Mouse (Mus musculus) A20 (cell line): ENCODE measurements at regions not wholly inside any gene's neighbourhood (a gene's known extent, or its start where the extent isn't known, plus 50 kb on each side); places are given as distances from the start of the nearest gene placed in this dataset.

ENCODE experiments used
- DNase-seq: peaks from one replicate; pipeline ENCODE4 v3.0.0-alpha.2; 2011; ENCODE audit warnings: low read depth, low spot score

GRCm38 (mm10) chr11:63481676-63482310 is 353.0 kb downstream of the Pmp22 start:
- DNase-seq: no peak

GRCm38 (mm10) chr11:63482593-63482992 is 353.8 kb downstream of the Pmp22 start:
- no peak for DNase-seq

DNA sequence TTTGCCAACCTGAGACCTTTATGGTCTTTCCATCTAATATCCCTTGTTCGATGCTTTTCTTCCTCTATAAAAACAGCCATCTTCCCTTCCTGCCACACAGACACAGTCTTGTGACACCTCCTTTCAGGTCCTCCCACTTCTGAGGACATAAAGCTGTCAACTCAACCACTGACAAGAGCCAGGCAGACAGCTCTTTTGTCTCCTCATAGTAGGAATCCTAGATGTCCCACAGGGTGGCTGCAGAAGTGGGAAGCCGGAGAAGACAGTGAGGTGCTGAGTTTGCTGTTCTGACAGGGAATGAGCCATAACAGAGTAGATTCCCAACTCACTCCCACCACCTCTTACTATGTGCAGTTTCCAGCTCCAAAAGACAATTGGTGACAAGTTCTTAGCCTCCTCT is 358.4 kb downstream of the Pmp22 start:
- no peak for DNase-seq

- no peak for DNase-seq
These were observed 373.4 kb downstream of the Pmp22 start for GRCm38 (mm10) chr11:63502181-63502580.

- no peak for DNase-seq
These were observed 378.6 kb downstream of the Pmp22 start for GRCm38 (mm10) chr11:63507387-63507786.

GRCm38 (mm10) chr11:63508727-63509126 is 379.9 kb downstream of the Pmp22 start:
- DNase-seq: no peak

DNA sequence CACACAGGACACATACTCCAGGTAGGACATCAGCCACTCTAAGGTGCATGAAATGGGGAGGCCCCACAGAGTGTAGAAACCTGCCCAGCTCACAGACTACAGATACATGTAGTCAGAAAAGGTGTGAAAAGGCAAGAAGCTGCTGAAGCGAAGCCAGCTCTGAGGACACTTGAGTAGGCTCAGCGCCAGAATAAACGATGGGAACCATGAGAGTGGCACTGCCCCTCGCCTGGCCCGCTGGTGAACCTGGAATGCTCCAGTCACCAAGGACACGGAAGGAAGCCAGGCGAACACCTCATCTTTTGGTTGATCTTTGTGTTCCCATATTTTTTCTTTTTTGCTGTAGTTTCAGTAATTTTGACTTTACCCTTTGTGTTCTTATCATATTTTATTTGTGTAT is 381.8 kb downstream of the Pmp22 start:
- no peak for DNase-seq

DNA sequence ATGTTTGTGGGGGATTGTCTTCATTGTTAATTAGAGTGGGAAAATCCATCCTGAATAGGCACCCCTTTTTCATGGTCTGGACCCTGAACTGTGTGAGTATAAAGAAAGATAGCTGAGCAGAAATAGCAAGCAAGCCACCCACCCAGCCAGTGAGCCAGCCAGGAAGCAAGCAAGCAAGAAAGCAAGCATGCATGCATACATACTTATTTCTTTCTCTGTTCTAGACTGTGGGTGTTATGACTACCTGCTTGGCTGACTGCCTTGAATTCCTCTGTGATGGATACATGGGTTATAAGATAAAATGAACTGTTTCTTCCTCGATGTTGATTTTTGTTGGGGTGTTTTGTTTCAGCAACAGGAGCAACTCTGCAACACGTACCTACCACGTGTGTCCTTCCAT is 385.8 kb downstream of the Pmp22 start:
- no peak for DNase-seq

- DNase-seq: no peak
These were observed 390.1 kb downstream of the Pmp22 start for GRCm38 (mm10) chr11:63518847-63519246.

- no peak for DNase-seq
These were observed 395.5 kb downstream of the Pmp22 start for GRCm38 (mm10) chr11:63524254-63524653.

DNA sequence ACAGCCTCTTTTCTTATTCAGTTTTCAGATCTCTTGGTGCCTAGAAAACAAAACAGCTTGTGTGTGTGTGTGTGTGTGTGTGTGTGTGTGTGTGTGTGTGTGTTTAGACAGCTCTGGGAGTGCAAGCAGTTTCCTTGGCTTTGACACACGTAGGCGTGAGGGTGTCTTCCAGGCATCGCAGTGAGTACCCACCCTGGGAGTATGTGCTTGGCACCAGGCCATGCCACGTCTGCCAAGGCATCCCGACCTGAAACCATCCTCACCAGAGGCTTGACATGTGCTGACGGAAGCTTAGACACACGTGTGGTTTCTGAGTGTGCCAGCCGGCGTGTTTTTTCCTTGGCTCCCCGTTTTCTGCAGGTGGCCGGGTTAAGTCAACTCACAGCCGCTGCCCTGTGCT is 396.6 kb downstream of the Pmp22 start:
- DNase-seq: no peak

DNA sequence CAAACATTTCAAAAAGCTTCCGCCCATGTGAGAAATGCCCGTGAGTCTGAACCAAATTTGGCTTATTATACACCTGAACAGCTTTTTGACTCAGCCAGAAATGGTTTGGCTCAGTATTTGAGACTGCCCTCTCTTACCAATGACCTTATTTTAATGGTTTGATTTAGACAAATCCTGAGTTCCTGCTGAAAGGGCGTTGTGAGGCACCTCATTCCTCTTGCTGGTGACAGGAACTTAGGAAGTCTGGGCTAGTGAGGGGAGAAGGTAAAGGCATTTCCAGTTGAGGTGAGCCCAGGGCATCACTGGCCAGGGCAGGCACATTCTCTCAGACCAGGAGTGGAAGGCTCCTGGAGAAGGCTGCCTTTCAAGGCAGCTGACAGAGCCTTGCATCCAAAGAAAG is 396.1 kb downstream of the Hs3st3b1 start:
- no peak for DNase-seq

GRCm38 (mm10) chr11:63532752-63533151 is 389.3 kb downstream of the Hs3st3b1 start:
- no peak for DNase-seq

- no peak for DNase-seq
These were observed 388.4 kb downstream of the Hs3st3b1 start for GRCm38 (mm10) chr11:63533555-63534200.

GRCm38 (mm10) chr11:63537693-63538092 is 384.4 kb downstream of the Hs3st3b1 start:
- DNase-seq: no peak

- DNase-seq: no peak
These were observed 378.0 kb downstream of the Hs3st3b1 start for GRCm38 (mm10) chr11:63543971-63544696.

DNA sequence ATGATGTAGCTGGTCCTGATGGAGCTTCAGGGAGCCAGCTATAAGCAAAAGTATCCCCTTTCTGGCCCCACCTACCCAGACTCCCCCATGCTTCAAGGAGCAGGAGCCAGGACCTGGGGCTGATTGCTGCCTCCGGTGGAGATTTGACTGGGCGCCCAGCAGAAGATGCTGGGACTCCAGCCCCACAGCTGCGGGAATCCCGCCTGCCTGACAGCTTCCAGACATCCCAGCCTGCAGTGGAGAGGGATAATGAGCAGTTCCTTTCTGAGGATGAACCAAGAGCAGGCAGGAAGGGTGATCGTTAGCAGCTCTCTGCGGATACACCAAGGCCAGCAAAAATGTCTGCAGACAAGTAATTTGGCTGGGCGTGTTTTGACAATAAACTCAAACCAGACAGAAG is 376.6 kb downstream of the Hs3st3b1 start:
- DNase-seq: no peak

GRCm38 (mm10) chr11:63560466-63560865 is 361.6 kb downstream of the Hs3st3b1 start:
- DNase-seq: no peak

DNA sequence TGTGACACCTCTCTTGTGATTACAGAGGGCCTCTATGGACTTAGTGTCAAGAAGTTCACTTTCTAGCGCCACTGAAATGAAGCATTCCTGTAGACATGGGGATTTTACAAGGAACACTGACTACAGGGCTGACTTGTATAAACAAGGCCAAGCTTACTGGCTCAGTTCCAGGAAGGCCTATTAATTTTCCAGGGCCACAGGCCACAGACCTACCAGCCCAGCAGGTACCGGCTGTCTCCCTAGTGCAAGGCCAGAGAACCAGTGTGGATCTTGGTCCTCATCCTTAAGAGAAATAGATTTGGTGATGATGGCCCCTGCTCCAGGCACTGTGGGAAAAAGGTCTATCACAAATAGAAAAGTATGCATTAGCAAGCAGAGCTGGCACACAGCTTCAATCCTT is 359.4 kb downstream of the Hs3st3b1 start:
- DNase-seq: no peak

DNA sequence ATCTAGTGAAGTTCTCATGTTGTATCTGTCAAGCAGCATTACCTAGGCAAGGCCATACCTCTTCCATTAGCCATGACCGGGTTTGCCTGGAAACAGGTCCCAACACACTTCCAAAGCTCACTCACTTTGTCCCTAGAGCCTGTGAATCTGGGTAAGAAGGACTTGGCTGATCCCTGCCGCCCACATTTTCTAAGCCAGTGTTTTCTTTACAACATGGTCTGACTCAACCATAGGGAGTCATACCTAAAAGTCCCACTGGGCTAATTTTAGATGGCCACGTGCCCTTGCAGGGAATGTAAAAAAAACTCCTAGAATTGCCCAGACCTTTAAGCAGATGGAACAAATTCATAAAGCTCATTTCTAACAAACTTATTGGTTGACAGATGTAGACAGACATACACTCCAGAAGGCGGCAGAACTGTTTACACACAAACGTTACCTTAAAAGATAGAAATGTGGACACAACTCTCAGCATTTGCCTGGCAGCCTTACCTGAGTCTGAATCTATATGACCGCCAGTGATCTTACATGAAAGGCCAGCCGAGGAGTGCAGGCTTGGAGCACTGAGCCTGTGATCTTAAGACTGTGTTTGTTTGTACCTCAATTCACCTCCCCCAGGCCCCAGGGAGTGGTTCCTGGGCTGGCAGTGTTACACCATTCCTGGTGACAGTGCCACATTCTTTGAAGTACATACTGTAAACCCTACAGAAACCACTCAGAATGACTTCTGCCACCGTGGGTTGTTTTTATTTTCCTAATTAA is 356.4 kb downstream of the Hs3st3b1 start:
- DNase-seq: no peak

DNA sequence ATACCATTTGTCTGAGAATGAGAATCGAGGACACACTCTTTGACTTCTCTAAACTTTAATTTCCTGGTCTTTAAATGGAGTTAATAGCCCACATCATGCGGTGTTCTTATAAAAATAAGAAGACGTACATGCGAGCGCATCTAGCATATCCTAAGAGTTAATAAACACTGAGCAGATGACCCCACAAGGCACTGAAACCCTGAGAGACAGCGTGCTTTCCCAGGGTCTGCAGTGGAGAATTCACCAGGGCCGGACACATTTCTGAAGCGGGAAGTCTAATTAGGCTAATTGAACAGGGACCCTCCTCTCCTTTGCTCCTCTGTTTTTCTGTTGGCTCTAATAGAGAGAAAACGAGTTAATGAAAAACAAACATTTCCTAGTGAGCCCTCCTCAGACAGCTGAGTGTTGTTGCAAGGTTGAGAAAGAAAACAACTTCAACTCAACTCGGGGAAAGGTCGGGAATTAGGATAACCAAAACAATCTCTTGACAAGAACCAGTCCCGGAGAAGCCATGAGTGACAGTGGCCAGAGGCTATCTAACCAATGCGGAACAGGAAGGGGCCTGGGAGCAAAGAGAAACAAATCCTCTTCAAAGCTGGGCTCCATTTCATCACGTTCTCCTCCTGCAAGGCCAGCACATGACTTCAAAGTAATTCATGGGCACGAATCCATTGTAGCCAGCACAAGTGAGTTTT is 352.2 kb downstream of the Hs3st3b1 start:
- DNase-seq: no peak

DNA sequence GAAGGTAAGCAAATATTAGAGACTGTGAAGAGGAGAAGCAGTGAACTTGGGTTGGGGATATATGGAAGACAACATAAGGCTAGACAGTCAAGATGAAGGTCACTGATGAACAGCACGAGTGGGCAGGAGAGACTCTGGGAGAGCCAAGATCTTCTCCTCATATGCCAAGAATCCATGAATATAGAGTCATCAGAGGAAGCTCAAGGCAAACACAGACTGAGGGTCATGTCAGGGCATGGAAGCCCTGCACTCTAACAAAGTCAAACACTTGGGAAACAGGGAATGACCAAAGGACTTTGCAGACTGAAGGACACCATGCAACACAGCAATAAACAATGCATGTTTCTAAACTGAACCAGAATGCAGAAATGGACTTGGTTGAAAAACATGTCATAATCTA is 351.4 kb downstream of the Hs3st3b1 start:
- DNase-seq: no peak
